Mouse (Mus musculus): ENCODE results near the gene E2f8.

GRCm38 (mm10) chr7:48861796-48862195 is 19.6 kb downstream of the E2f8 start:
- no peak for TF ChIP-seq CTCF (conservative IDR thresholded peaks at IDR 0.05; ENCODE audit: insufficient read depth, insufficient read length, low read depth, low read length)
- TF ChIP-seq POLR2A (IDR thresholded peaks at IDR 0.05; ENCODE audit: low read depth, low read length): no peak
